In genomic region chr11:119983151-119983550, GRCm38 (mm10) we compare ENCODE assay signal across 17 mouse cellular contexts. TPM values are rescaled to one million over a fixed set of nuclear protein-coding genes. Genes with fewer than 3 reads are reported as not detected.
DNase-seq lines count a peak whose midpoint lies in the region; ATAC-seq and TF ChIP-seq lines count a peak whose summit lies in the region.
"Had no signal": no experiment of that assay in that cellular context is flagged by ENCODE, and none has a peak within 500 bp of the region (broad histone marks: within the 10 kb centered on the region; RNA-seq: fewer than 3 reads in every experiment).

No protein-coding gene starts in this region.

- H3K27ac ChIP-seq in midbrain, postnatal 0 days (ENCODE audit: low read depth, low read length) = no peak overlapping the region
- H3K27ac ChIP-seq in midbrain, embryonic 15.5 days = no peak overlapping the region
- H3K27ac ChIP-seq in stomach, postnatal 0 days (replicated peaks) = no peak overlapping the region; the same call in 1 of the 2 replicates
- H3K27ac ChIP-seq: embryonic facial prominence, embryonic 10.5 days; hindbrain, embryonic 13.5 days; limb, embryonic 13.5 days; liver, embryonic 13.5 days; midbrain, embryonic 12.5 days; neural tube, embryonic 15.5 days had no signal

- DNase-seq in cerebellum, postnatal 14 days = peak; percentile 76 to 78
- DNase-seq in cerebellum, adult 9-10 months = no peak
- DNase-seq in kidney, postnatal 14 days = peak; percentile 49
- no peak for DNase-seq in kidney, postnatal 4 days
- DNase-seq in midbrain, postnatal 0 days (ENCODE audit: low spot score) = peak; percentile 45
- DNase-seq in stomach, postnatal 0 days (ENCODE audit: low spot score) = no peak
- DNase-seq: heart, postnatal 10 days; liver, embryonic 13.5 days; thymus, postnatal 14 days had no signal

- no peak for ATAC-seq in midbrain, postnatal 0 days (ENCODE audit: low FRiP score)
- no peak for ATAC-seq in midbrain, embryonic 15.5 days (replicated peaks)
- ATAC-seq in stomach, postnatal 0 days (ENCODE audit: low FRiP score, low TSS enrichment) = no peak
- ATAC-seq: Patski had no signal

- H3K36me3 ChIP-seq in midbrain, postnatal 0 days (ENCODE audit: insufficient read depth, low read length) = 0 out of 2 replicates have a peak, but pooled peaks cover 7% of the 10 kb centered on the region
- H3K36me3 ChIP-seq in midbrain, embryonic 15.5 days (replicated peaks) = no peaks in the 10 kb centered on the region
- peaks cover 16% of the 10 kb centered on the region for H3K36me3 ChIP-seq in stomach, postnatal 0 days (ENCODE audit: control insufficient read depth, insufficient read depth, low read length)
- H3K36me3 ChIP-seq: hindbrain, embryonic 13.5 days; midbrain, embryonic 12.5 days had no signal

- no peak overlapping the region for H3K4me2 ChIP-seq in midbrain, postnatal 0 days (ENCODE audit: low read depth, low read length, poor library complexity, severe bottlenecking)
- no peak overlapping the region for H3K4me2 ChIP-seq in midbrain, embryonic 15.5 days
- no peak overlapping the region for H3K4me2 ChIP-seq in stomach, postnatal 0 days (replicated peaks; ENCODE audit: low read depth)
- H3K4me2 ChIP-seq: heart, embryonic 11.5 days; hindbrain, embryonic 13.5 days; limb, embryonic 13.5 days; liver, embryonic 13.5 days; midbrain, embryonic 12.5 days; neural tube, embryonic 15.5 days had no signal

- no peak overlapping the region for H3K9ac ChIP-seq in midbrain, postnatal 0 days (replicated peaks; ENCODE audit: low read length, poor library complexity, severe bottlenecking)
- no peak overlapping the region for H3K9ac ChIP-seq in midbrain, embryonic 15.5 days
- H3K9ac ChIP-seq in stomach, postnatal 0 days (ENCODE audit: low read length) = no peak overlapping the region
- H3K9ac ChIP-seq: hindbrain, embryonic 13.5 days; limb, embryonic 13.5 days; liver, embryonic 13.5 days; midbrain, embryonic 12.5 days; neural tube, embryonic 15.5 days had no signal

- WGBS in midbrain, postnatal 0 days = 76% methylated on average over 2 of the region's 2 CpGs
- 73% methylated on average over 2 of the region's 2 CpGs for WGBS in midbrain, embryonic 15.5 days
- 88% methylated on average over 2 of the region's 2 CpGs for WGBS in stomach, postnatal 0 days

- H3K9me3 ChIP-seq in midbrain, postnatal 0 days (ENCODE audit: low read length) = no peaks in the 10 kb centered on the region
- H3K9me3 ChIP-seq in midbrain, embryonic 15.5 days = no peaks in the 10 kb centered on the region
- H3K9me3 ChIP-seq in stomach, postnatal 0 days (ENCODE audit: control insufficient read depth, low read length) = no peaks in the 10 kb centered on the region
- H3K9me3 ChIP-seq: embryonic facial prominence, embryonic 10.5 days; hindbrain, embryonic 13.5 days; limb, embryonic 13.5 days; liver, embryonic 13.5 days; midbrain, embryonic 12.5 days; neural tube, embryonic 15.5 days had no signal

- TF ChIP-seq CTCF in midbrain, postnatal 0 days (IDR thresholded peaks at IDR 0.05) = no peak
- TF ChIP-seq CTCF in stomach, postnatal 0 days (IDR thresholded peaks at IDR 0.05; ENCODE audit: low read depth) = no peak

- H3K27me3 ChIP-seq in midbrain, postnatal 0 days (ENCODE audit: insufficient read depth, low read length) = no peaks in the 10 kb centered on the region
- H3K27me3 ChIP-seq in midbrain, embryonic 15.5 days (replicated peaks) = no peaks in the 10 kb centered on the region
- H3K27me3 ChIP-seq in stomach, postnatal 0 days (ENCODE audit: control insufficient read depth, insufficient read depth, low read length) = no peaks in the 10 kb centered on the region
- H3K27me3 ChIP-seq: hindbrain, embryonic 13.5 days; limb, embryonic 13.5 days; liver, embryonic 13.5 days; midbrain, embryonic 12.5 days; neural tube, embryonic 15.5 days; Patski had no signal

- no peak for TF ChIP-seq EP300 in stomach, postnatal 0 days (optimal IDR thresholded peaks at IDR 0.05)

- no peaks in the 10 kb centered on the region for H3K4me1 ChIP-seq in midbrain, postnatal 0 days (ENCODE audit: insufficient read depth, low read length)
- H3K4me1 ChIP-seq in midbrain, embryonic 15.5 days = 0 out of 2 replicates have a peak, but pooled peaks cover 3% of the 10 kb centered on the region
- no peaks in the 10 kb centered on the region; the same call in 1 of the 2 replicates for H3K4me1 ChIP-seq in stomach, postnatal 0 days (replicated peaks; ENCODE audit: control insufficient read depth, insufficient read depth)
- H3K4me1 ChIP-seq: neural tube, embryonic 15.5 days had no signal

- H3K4me3 ChIP-seq in midbrain, postnatal 0 days (ENCODE audit: low read depth, low read length) = no peak overlapping the region
- no peak overlapping the region for H3K4me3 ChIP-seq in midbrain, embryonic 15.5 days
- H3K4me3 ChIP-seq in stomach, postnatal 0 days (ENCODE audit: low read depth, low read length) = no peak overlapping the region
- H3K4me3 ChIP-seq: embryonic facial prominence, embryonic 10.5 days; hindbrain, embryonic 13.5 days; limb, embryonic 13.5 days; liver, embryonic 13.5 days; midbrain, embryonic 12.5 days; neural tube, embryonic 15.5 days had no signal

RNA-seq across cellular contexts. Expression of gene Baiap2, which starts 40.6 kb away (rescaled TPM):
- total RNA-seq in midbrain, postnatal 0 days (2014; rRNA removed) = 23.8 and 32.7 TPM in 2 replicates
- 18.0 TPM in 2 replicates for polyA plus RNA-seq in midbrain, postnatal 0 days (2015; fragmentation: Nextera tagmentation; extraction: Ambion mirVana)
- 15.5 and 16.3 TPM in 2 replicates for polyA plus RNA-seq in midbrain, embryonic 15.5 days (2015; fragmentation: Nextera tagmentation; extraction: Ambion mirVana)
- 35.1 and 39.2 TPM in 2 replicates for polyA plus RNA-seq in stomach, postnatal 0 days (2015; fragmentation: Nextera tagmentation; extraction: Ambion mirVana)

Comparison
In these comparisons a context has a peak if more than half of its experiments do, and no peak if none do; other contexts are left out.
1. DNase-seq: peak in cerebellum, postnatal 14 days (2 of 2), kidney, postnatal 14 days (single experiment) and midbrain, postnatal 0 days (single experiment); none in cerebellum, adult 9-10 months (single experiment), kidney, postnatal 4 days (0 of 2) and stomach, postnatal 0 days (single experiment).